Mouse (Mus musculus) brain, adult 10 weeks (tissue): ENCODE results near the gene Gm5136. TPM values are rescaled to one million over a fixed set of nuclear protein-coding genes. Genes with fewer than 3 reads are reported as not detected.

Experiments used
- polyA plus RNA-seq: library from polyadenylated mRNA; stranded (reverse); fragments of 350-450 nt; fragmentation: Illumina TruSeq; extraction: RNeasy Lipid Tissue Mini Kit (QIAGEN cat#74804); gene quantifications from one replicate; pipeline ENCODE4 v1.2.3, GENCODE M21; 2015; ENCODE audit warnings: low read depth, low replicate concordance

Gene Gm5136
- polyA plus RNA-seq = not detected

DNA sequence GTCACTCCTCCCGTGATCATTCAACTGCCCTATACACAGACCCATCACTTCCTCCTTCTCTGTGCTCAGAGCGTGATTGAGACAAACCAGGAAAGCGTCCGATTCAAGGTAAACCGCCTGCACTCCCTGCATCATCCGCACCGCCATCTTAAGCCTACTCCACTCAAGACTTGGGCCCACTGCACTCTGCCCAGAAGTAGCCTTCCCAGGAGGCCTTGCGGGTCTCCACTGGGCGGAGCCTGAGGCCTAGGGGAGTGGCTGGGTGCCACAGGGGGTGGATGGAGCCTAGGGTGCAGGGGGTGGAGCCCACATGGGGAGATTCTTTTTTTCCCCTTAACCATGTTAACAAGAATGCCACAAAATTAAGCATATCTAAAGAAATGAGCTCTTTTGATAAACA lies at the start of gene Gm5136:
Gm5136 (minus strand) TSS at position 215 of the 400 bp plus-strand sequence.

